Mouse (Mus musculus) kidney, embryonic 16.5 days (tissue): ENCODE data around the gene Rangrf. TPM values are rescaled to one million over a fixed set of nuclear protein-coding genes. Genes with fewer than 3 reads are reported as not detected.
A peak's percentile ranks its signal among the peaks of the same experiment; 100 is the strongest.
"Not testable (repeated sequence)": the region's sequence is repeated elsewhere in the genome, so short reads cannot be mapped to it uniquely, and the experiment has no call there.

ENCODE experiments used
- ATAC-seq: fragments of 200-750 bp; cut with Nextera tagmentation; 2 replicates; pipeline ENCODE4 v1.8.0; 2017; ENCODE audit warnings: moderate TSS enrichment; ENCODE audit not compliant: low FRiP score, low TSS enrichment
- H3K27ac ChIP-seq: fragments of 300-500 bp; sonication (generic); 2 replicates; pipeline ENCODE4 v1.5.1; 2014; ENCODE audit warnings: low read length
- H3K27me3 ChIP-seq: fragments of 300-500 bp; sonication (generic); 2 replicates; pipeline ENCODE4 v1.6.1; 2014; ENCODE audit warnings: low read length, control low read depth, mixed read lengths; ENCODE audit not compliant: insufficient read depth
- H3K36me3 ChIP-seq: fragments of 300-500 bp; sonication (generic); 2 replicates; pipeline ENCODE4 v1.6.1; 2014; ENCODE audit warnings: low read length, control low read depth, mixed read lengths; ENCODE audit not compliant: insufficient read depth
- H3K4me1 ChIP-seq: fragments of 300-500 bp; sonication (generic); 2 replicates; pipeline ENCODE4 v1.6.1; 2014; ENCODE audit warnings: low read length, control low read depth, mixed read lengths; ENCODE audit not compliant: insufficient read depth
- H3K4me2 ChIP-seq: fragments of 300-500 bp; sonication (generic); replicated peaks from 2 replicates; pipeline ENCODE4 v1.6.1; 2014; ENCODE audit warnings: low read depth, low read length
- H3K4me3 ChIP-seq: fragments of 300-500 bp; sonication (generic); 2 replicates; pipeline ENCODE4 v1.5.1; 2014; ENCODE audit warnings: mild to moderate bottlenecking, low read length
- H3K9ac ChIP-seq: fragments of 300-500 bp; sonication (generic); replicated peaks from 2 replicates; pipeline ENCODE4 v1.6.1; 2014; ENCODE audit warnings: low read length
- H3K9me3 ChIP-seq: fragments of 300-500 bp; sonication (generic); 2 replicates; pipeline ENCODE4 v1.6.1; 2016; ENCODE audit warnings: low read length, control low read depth
- WGBS: fragments of 180-500 bp; shearing (Covaris S2); extraction: QIAGEN DNeasy Blood & Tissue Kit; methylation state at CpG from one replicate; pipeline ENCODE4 v1.1.7; 2014; 5-methylcytosine and 5-hydroxymethylcytosine counted together
- polyA plus RNA-seq: library from polyadenylated mRNA; unstranded; fragments of >200 nt; fragmentation: Nextera tagmentation; extraction: Ambion mirVana; gene quantifications from 2 replicates; pipeline ENCODE4 v1.2.1, GENCODE M21; 2015

The Rangrf gene
- 62.3 and 63.9 TPM in 2 replicates for polyA plus RNA-seq

DNA sequence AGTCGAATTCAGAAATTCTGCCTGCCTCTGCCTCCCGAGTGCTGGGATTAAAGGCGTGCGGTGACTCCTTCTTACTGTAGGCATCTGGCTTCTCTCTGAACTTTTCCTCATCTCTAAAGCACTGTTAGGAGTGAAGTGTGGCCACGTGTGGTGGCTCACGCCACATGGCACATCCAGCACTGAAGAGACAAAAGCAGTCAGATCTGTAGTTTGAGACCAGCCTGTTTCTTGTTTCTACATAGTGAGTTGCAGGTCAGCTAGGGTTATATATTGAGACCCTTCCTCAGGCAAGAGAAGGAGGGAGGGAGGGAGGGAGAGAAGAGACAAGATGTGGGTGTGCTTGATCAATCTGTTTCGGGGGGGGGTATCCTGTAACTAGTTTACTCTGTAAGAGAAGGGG is at the start of gene Rangrf:
Rangrf (minus strand) TSS at position 101 of the 400 bp plus-strand sequence.
- H3K4me2 ChIP-seq, result peak within 1 kb of the TSS; percentile 75
- ATAC-seq, result no peak
- H3K9me3 ChIP-seq, result no peaks in the 10 kb centered on the region
- H3K27me3 ChIP-seq, result no peaks in the 10 kb centered on the region
- WGBS, result 80% methylated on average over 7 of the region's 7 CpGs
- peak within 1 kb of the TSS; percentile 56 for H3K4me3 ChIP-seq
- H3K27ac ChIP-seq, result no peak within 1 kb of the TSS
- H3K36me3 ChIP-seq, result no peaks in the 10 kb centered on the region
- peaks cover 10% of the 10 kb centered on the region for H3K4me1 ChIP-seq
- peak within 1 kb of the TSS; percentile 61 for H3K9ac ChIP-seq

DNA sequence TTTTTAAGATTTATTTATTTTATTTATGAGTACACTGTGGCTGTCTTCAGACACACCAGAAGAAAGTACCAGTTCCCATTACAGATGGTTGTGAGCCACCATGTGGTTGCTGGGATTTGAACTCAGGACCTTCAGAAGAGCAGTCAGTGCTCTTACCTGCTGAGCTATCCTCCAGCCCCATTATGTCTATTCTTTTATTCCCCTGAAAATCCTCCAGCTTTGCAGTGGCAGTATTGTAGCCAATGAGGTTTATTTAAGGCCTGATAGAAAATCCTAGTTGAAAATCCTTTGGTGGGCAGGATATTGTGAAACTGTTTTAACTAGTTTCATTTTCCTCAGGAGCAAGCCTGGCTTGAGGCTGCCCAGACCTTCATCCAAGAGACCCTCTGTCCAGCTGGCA is 45.7 kb upstream of the Rangrf start:
- ATAC-seq, result no peak
- H3K9ac ChIP-seq, result no peak overlapping the region
- peaks cover 9% of the 10 kb centered on the region for H3K4me1 ChIP-seq
- no peaks in the 10 kb centered on the region for H3K27me3 ChIP-seq
- H3K36me3 ChIP-seq, result peaks cover 38% of the 10 kb centered on the region
- H3K27ac ChIP-seq, result no peak overlapping the region
- no peak overlapping the region for H3K4me3 ChIP-seq
- no peaks in the 10 kb centered on the region for H3K9me3 ChIP-seq
- no peak overlapping the region for H3K4me2 ChIP-seq

DNA sequence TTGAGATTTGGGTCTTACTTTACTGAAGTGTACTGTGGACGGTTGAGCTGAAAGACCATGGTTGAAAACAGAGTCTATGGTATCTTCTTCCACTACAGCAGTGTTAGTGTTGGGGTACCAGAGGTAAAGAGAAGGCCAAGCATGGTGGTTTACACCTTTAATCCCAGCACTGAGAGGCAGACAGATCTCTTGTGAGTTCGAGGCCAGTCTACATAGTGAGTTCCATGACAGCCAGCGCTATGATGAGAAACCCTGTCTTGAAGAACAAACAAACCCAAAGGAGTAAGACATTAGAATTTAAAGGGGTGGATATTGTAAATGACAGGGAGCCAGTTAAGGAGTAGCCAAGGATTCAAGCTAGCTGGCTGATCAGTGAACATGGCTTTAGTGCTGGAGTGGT is 41.8 kb upstream of the Rangrf start:
- H3K4me1 ChIP-seq, result peaks cover 17% of the 10 kb centered on the region
- 63% methylated on average over 3 of the region's 3 CpGs for WGBS
- peaks cover 6% of the 10 kb centered on the region for H3K36me3 ChIP-seq
- peak overlapping the region; percentile 88 for H3K4me2 ChIP-seq
- H3K9ac ChIP-seq, result peak overlapping the region; percentile 91
- peak overlapping the region; percentile 70 for H3K4me3 ChIP-seq
- ATAC-seq, result no peak
- no peaks in the 10 kb centered on the region for H3K27me3 ChIP-seq
- peak overlapping the region; percentile 96 for H3K27ac ChIP-seq
- H3K9me3 ChIP-seq, result no peaks in the 10 kb centered on the region

DNA sequence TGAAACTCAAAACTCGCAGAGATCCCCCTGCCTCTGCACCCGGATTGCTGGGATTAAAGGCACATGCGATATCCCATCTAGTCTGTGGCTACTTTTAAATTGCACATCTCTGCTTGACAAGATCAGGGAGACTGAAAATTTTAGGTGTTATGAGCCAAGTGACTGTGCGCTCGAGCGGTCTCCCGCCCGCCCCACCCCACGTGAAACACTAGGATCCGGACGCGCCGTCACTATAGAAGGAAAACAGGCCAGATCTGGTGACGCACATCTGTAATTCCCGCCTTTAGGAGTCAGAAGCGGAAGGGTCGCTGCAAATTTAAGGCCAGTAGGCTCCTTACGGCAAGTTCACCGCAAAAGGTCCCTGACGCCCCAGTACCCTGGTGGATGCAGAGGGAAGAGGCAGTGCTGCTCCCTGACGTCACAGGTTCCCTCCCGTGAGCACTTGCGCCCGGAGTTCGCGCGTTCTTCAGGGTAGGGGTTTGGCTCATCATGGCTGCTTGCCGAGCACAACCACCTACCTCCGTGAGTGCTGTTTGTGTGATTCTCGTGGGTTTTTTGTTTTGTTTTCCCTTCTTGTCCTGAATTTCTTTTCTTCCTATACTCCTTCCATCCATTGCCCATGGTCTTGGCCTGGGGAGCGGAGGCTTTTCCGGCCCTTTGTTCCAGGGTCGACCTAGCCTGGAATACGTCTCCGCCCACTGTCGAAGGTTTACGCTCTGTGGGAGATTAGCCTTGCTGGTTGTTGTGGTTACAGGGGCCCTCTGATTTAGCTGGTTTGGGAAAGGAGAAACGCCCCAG is 40.9 kb upstream of the Rangrf start, which contains the start of gene Ctc1:
Ctc1 (plus strand) TSS at position 268 of the 798 bp plus-strand sequence.
- H3K9ac ChIP-seq, result peak within 1 kb of the TSS; percentile 91
- no peaks in the 10 kb centered on the region for H3K9me3 ChIP-seq
- ATAC-seq, result peak; percentile 95
- peak within 1 kb of the TSS; percentile 88 for H3K4me2 ChIP-seq
- peaks cover 25% of the 10 kb centered on the region for H3K4me1 ChIP-seq
- peak within 1 kb of the TSS; percentile 96 for H3K27ac ChIP-seq
- WGBS, result 4% methylated on average over 38 of the region's 38 CpGs
- H3K27me3 ChIP-seq, result no peaks in the 10 kb centered on the region
- H3K4me3 ChIP-seq, result peak within 1 kb of the TSS; percentile 70
- H3K36me3 ChIP-seq, result peaks cover under 1% of the 10 kb centered on the region; the same call in 1 of the 2 replicates

DNA sequence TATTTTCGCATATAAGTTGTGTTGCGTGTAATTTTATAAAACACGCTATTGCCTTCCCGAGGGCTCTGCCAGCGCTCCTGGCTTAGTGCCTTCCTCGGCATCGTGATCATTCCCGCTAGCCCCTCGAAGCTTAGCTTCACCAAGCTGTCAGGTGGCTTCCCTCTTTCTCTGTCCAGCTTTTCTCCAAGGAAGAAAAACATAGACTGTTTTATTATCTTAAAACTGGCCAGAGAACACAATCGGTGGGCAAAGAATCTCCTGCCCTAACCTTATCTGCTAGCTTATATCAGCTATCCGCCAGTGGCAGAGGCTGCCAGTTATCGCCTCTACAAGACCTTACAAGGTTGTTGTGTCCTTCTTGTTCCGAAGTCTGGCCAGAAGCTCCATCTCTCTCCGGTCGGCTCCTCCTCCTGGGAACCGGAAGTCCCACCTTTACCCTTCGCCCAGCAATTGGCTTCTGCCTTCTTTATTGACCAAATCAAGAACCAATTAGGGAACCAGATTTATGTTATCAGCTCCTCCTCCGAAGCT is 37.2 kb upstream of the Rangrf start:
- peaks cover 30% of the 10 kb centered on the region for H3K4me1 ChIP-seq
- peak overlapping the region; percentile 61 for H3K4me3 ChIP-seq
- H3K4me2 ChIP-seq, result peak overlapping the region; percentile 90
- peak overlapping the region; percentile 94 for H3K27ac ChIP-seq
- H3K9ac ChIP-seq, result peak overlapping the region; percentile 84
- WGBS, result 1% methylated on average over 18 of the region's 18 CpGs
- H3K36me3 ChIP-seq, result no peaks in the 10 kb centered on the region
- peak; percentile 62; the same call in 1 of the 2 replicates for ATAC-seq
- H3K9me3 ChIP-seq, result no peaks in the 10 kb centered on the region
- no peaks in the 10 kb centered on the region for H3K27me3 ChIP-seq

DNA sequence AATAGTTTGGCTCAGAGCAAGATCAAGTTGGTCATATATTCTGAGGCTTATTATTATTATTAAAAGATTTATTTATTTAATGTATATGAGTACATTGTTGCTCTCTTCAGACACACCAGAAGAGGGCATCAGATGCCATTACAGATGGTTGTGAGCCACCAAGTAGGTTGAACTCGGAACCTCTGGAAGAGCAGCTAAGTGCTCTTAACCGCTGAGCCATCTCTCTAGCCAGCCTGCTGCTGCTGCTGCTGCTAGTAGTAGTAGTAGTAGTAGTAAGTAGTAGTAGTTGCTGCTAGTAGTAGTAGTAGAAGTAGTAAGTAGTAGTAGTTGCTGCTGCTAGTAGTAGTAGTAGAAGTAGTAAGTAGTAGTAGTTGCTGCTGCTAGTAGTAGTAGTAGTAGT is 36.5 kb upstream of the Rangrf start:
- not testable (repeated sequence) for ATAC-seq, H3K36me3 ChIP-seq, H3K9ac ChIP-seq, H3K27me3 ChIP-seq, H3K9me3 ChIP-seq
- H3K27ac ChIP-seq, result peak overlapping the region; percentile 94; the same call in 1 of the 2 replicates
- peak overlapping the region; percentile 90 for H3K4me2 ChIP-seq
- peaks cover 23% of the 10 kb centered on the region for H3K4me1 ChIP-seq
- peak overlapping the region; percentile 61 for H3K4me3 ChIP-seq
- 73% methylated on average over 2 of the region's 2 CpGs for WGBS

DNA sequence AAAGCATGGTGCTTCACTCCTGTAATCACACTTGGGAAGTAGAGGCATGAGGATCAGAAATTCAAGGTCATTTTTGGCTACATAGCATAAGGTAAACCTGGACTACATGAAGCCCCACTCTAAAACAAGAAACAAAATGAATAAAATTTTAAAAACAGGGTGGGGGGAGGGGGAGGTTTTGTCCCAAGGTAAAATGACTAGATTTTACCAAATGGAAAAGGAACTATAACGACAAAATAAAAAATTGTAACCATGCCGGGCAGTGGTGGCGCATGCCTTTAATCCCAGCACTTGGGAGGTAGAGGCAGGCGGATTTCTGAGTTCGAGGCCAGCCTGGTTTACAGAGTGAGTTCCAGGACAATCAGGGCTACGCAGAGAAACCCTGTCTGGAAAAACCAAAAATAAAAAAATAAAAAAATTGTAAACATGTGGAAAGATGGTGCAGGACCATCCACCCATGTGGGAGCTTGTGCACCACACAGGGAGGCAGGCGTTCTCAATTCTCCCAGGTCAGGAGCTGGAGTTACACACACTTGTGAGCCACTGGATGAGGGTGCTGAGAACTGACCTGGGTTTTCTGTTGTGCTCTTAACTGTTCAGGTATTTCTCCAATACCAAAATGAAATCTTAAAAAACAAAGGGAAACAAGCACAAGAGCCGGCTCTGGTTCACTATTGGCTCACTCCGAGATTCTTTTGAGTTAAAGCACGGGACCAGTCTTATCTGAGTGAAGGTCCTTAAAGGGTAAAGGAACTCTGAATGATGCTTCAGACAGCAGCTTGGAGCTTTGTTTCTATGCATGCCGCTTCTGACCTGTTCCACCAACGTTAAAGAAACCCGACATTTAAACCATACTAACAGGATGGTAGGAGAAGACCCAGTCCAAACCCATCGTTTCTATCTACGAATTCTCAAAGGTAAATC is 35.7 kb upstream of the Rangrf start:
- H3K4me2 ChIP-seq, result peak overlapping the region; percentile 90; the same call in 1 of the 2 replicates
- H3K27ac ChIP-seq, result no peak overlapping the region
- H3K36me3 ChIP-seq, result no peaks in the 10 kb centered on the region
- H3K9me3 ChIP-seq, result no peaks in the 10 kb centered on the region
- H3K4me1 ChIP-seq, result peaks cover 23% of the 10 kb centered on the region
- no peak for ATAC-seq
- H3K27me3 ChIP-seq, result no peaks in the 10 kb centered on the region
- 90% methylated on average over 15 of the region's 15 CpGs for WGBS
- H3K4me3 ChIP-seq, result no peak overlapping the region
- H3K9ac ChIP-seq, result 0 out of 2 replicates have a peak overlapping the region, but pooled peaks have one; percentile 8

DNA sequence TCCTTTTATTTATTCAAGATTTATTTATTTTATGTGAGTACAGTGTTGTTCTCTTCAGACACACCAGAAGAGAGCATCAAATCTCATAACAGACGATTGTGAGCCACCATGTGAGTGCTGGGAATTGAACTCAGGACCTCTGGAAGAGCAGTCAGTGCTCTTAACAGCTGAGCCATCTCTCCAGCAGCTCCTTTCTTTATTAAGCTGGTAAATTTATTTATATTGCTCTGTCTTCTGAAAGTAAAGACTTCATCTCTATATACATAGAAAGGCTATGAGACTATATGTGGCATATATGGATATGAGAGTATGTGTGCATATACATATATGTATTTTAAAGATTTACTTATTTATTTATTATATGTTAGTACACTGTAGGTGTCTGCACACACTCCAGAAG is 34.5 kb upstream of the Rangrf start:
- Histone ChIP-seq H3K4me1 (peaks cover 18% of the 10 kb centered on the region), H3K27me3 (no peaks in the 10 kb centered on the region), H3K9ac (no peak overlapping the region), H3K4me3 (no peak overlapping the region), H3K9me3 (no peaks in the 10 kb centered on the region), H3K4me2 (no peak overlapping the region), H3K36me3 (no peaks in the 10 kb centered on the region), H3K27ac (no peak overlapping the region)
- ATAC-seq, result no peak
- WGBS, result 96% methylated on average over 1 of the region's 1 CpGs
